8 mouse cellular contexts compared by ENCODE assay signal in the genomic region with DNA sequence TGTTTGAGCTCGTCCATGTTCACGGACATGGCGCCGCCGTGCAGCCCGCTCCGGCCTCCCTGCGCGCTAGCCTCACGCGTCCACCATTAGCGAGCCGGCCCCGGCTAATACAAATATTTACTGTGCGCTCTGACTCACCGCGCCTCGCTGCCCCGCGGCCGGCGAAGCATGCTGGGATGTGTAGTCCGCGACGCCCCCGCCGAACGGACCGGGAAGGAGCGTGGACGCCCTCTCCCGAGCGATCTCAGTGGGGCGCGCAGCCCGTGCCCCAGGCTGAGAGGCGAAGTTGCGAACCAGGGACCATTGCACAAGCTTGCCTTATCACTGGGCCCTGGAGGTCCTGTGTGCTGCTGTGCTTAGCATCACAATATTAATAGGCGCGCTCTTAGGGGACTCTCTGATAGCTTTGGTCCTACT. TPM values are rescaled to one million over a fixed set of nuclear protein-coding genes. Genes with fewer than 3 reads are reported as not detected.
DNase-seq lines count a peak whose midpoint lies in the region; ATAC-seq and TF ChIP-seq lines count a peak whose summit lies in the region.

No protein-coding gene starts in this region.

- peaks cover 72% of the 10 kb centered on the region for H3K4me1 ChIP-seq in E14TG2a.4 (replicated peaks; ENCODE audit: low read depth, low read length)
- H3K4me1 ChIP-seq in forebrain, embryonic 12.5 days, result peaks cover 31% of the 10 kb centered on the region
- H3K4me1 ChIP-seq in heart, postnatal 0 days (ENCODE audit: control insufficient read depth, insufficient read depth), result peaks cover 28% of the 10 kb centered on the region
- peaks cover 50% of the 10 kb centered on the region for H3K4me1 ChIP-seq in liver, embryonic 16.5 days (ENCODE audit: control insufficient read depth, low read depth, low read length)
- H3K4me1 ChIP-seq in neural tube, embryonic 12.5 days, result peaks cover 38% of the 10 kb centered on the region
- peaks cover 7% of the 10 kb centered on the region for H3K4me1 ChIP-seq in stomach, postnatal 0 days (replicated peaks; ENCODE audit: control insufficient read depth, insufficient read depth)

- H3K36me3 ChIP-seq in E14TG2a.4 (ENCODE audit: insufficient read depth, low read length), result peaks cover 44% of the 10 kb centered on the region
- H3K36me3 ChIP-seq in forebrain, embryonic 12.5 days (replicated peaks), result peaks cover 9% of the 10 kb centered on the region
- H3K36me3 ChIP-seq in heart, postnatal 0 days (replicated peaks; ENCODE audit: control insufficient read depth, insufficient read depth, low read length), result peaks cover 2% of the 10 kb centered on the region; the same call in 1 of the 2 replicates
- no peaks in the 10 kb centered on the region for H3K36me3 ChIP-seq in liver, embryonic 16.5 days (ENCODE audit: control insufficient read depth, insufficient read depth)
- peaks cover 16% of the 10 kb centered on the region for H3K36me3 ChIP-seq in neural tube, embryonic 12.5 days
- H3K36me3 ChIP-seq in stomach, postnatal 0 days (ENCODE audit: control insufficient read depth, insufficient read depth, low read length), result no peaks in the 10 kb centered on the region

- ATAC-seq in forebrain, embryonic 12.5 days (ENCODE audit: low FRiP score), result peak; percentile 80
- peak; percentile 71 for ATAC-seq in heart, postnatal 0 days (ENCODE audit: insufficient read depth, low read depth)
- peak; percentile 73 for ATAC-seq in liver, embryonic 16.5 days (ENCODE audit: low read depth)
- peak; percentile 74 for ATAC-seq in neural tube, embryonic 12.5 days (ENCODE audit: low FRiP score, low read depth)
- ATAC-seq in stomach, postnatal 0 days (ENCODE audit: low FRiP score, low TSS enrichment), result peak; percentile 84

- H3K9ac ChIP-seq in forebrain, embryonic 12.5 days, result peak overlapping the region; percentile 78
- peak overlapping the region; percentile 83 for H3K9ac ChIP-seq in heart, postnatal 0 days (replicated peaks; ENCODE audit: low read depth, low read length)
- peak overlapping the region; percentile 91 for H3K9ac ChIP-seq in liver, embryonic 16.5 days (ENCODE audit: low read depth, low read length)
- H3K9ac ChIP-seq in neural tube, embryonic 12.5 days, result peak overlapping the region; percentile 86
- H3K9ac ChIP-seq in stomach, postnatal 0 days (ENCODE audit: low read length), result peak overlapping the region; percentile 92

- H3K4me3 ChIP-seq in E14TG2a.4 (replicated peaks; ENCODE audit: low read length), result peak overlapping the region; percentile 94
- H3K4me3 ChIP-seq in forebrain, embryonic 12.5 days (replicated peaks), result peak overlapping the region; percentile 87
- H3K4me3 ChIP-seq in heart, postnatal 0 days (ENCODE audit: low read depth, low read length), result peak overlapping the region; percentile 64
- peak overlapping the region; percentile 89 for H3K4me3 ChIP-seq in liver, embryonic 16.5 days (ENCODE audit: low read depth, low read length)
- H3K4me3 ChIP-seq in neural tube, embryonic 12.5 days, result peak overlapping the region; percentile 83
- peak overlapping the region; percentile 89 for H3K4me3 ChIP-seq in stomach, postnatal 0 days (ENCODE audit: low read depth, low read length)

- H3K9me3 ChIP-seq in E14TG2a.4 (ENCODE audit: low read length), result no peaks in the 10 kb centered on the region
- H3K9me3 ChIP-seq in forebrain, embryonic 12.5 days, result no peaks in the 10 kb centered on the region
- no peaks in the 10 kb centered on the region for H3K9me3 ChIP-seq in heart, postnatal 0 days (replicated peaks; ENCODE audit: control insufficient read depth, low read length)
- no peaks in the 10 kb centered on the region for H3K9me3 ChIP-seq in liver, embryonic 16.5 days (replicated peaks; ENCODE audit: control insufficient read depth, low read length)
- H3K9me3 ChIP-seq in neural tube, embryonic 12.5 days, result no peaks in the 10 kb centered on the region
- H3K9me3 ChIP-seq in stomach, postnatal 0 days (ENCODE audit: control insufficient read depth, low read length), result no peaks in the 10 kb centered on the region

- peak; percentile 83 for DNase-seq in c-Kit-positive CD71-positive TER-119-positive erythroid progenitor cells, embryonic 14.5 days (ENCODE audit: low spot score)
- peak; percentile 89 for DNase-seq in heart, postnatal 0 days (ENCODE audit: low spot score)
- DNase-seq in kidney, postnatal 4 days, result peak; percentile 92 to 95
- peak; percentile 94 for DNase-seq in stomach, postnatal 0 days (ENCODE audit: low spot score)

- peak overlapping the region; percentile 87 for H3K4me2 ChIP-seq in forebrain, embryonic 12.5 days
- peak overlapping the region; percentile 74 for H3K4me2 ChIP-seq in heart, postnatal 0 days (ENCODE audit: low read depth, low read length)
- peak overlapping the region; percentile 95 for H3K4me2 ChIP-seq in liver, embryonic 16.5 days (ENCODE audit: low read depth, low read length)
- H3K4me2 ChIP-seq in neural tube, embryonic 12.5 days (replicated peaks), result peak overlapping the region; percentile 82
- peak overlapping the region; percentile 89 for H3K4me2 ChIP-seq in stomach, postnatal 0 days (replicated peaks; ENCODE audit: low read depth)

- WGBS in forebrain, embryonic 12.5 days, result under 1% methylated on average over 40 of the region's 40 CpGs
- WGBS in heart, postnatal 0 days, result under 1% methylated on average over 40 of the region's 40 CpGs
- under 1% methylated on average over 40 of the region's 40 CpGs for WGBS in liver, embryonic 16.5 days (ENCODE audit: insufficient replicate concordance)
- 0% methylated on average over 40 of the region's 40 CpGs for WGBS in neural tube, embryonic 12.5 days
- WGBS in stomach, postnatal 0 days, result under 1% methylated on average over 40 of the region's 40 CpGs

- no peaks in the 10 kb centered on the region for H3K27me3 ChIP-seq in E14TG2a.4 (ENCODE audit: insufficient read depth, low read length)
- no peaks in the 10 kb centered on the region for H3K27me3 ChIP-seq in forebrain, embryonic 12.5 days
- no peaks in the 10 kb centered on the region for H3K27me3 ChIP-seq in heart, postnatal 0 days (ENCODE audit: control insufficient read depth, insufficient read depth, low read length)
- no peaks in the 10 kb centered on the region for H3K27me3 ChIP-seq in liver, embryonic 16.5 days (ENCODE audit: control insufficient read depth, insufficient read depth, low read depth, low read length)
- H3K27me3 ChIP-seq in neural tube, embryonic 12.5 days (replicated peaks), result no peaks in the 10 kb centered on the region
- H3K27me3 ChIP-seq in stomach, postnatal 0 days (ENCODE audit: control insufficient read depth, insufficient read depth, low read length), result no peaks in the 10 kb centered on the region

- no peak for TF ChIP-seq CTCF in E14TG2a.4 (conservative IDR thresholded peaks at IDR 0.05; ENCODE audit: low read length)
- TF ChIP-seq CTCF in heart, postnatal 0 days (IDR thresholded peaks at IDR 0.05; ENCODE audit: low read depth), result peak; percentile 28; the same call in 1 of the 2 replicates
- TF ChIP-seq CTCF in stomach, postnatal 0 days (IDR thresholded peaks at IDR 0.05; ENCODE audit: low read depth), result peak; percentile 62

- no peak for TF ChIP-seq EP300 in heart, postnatal 0 days (IDR thresholded peaks at IDR 0.05; ENCODE audit: low read depth)
- TF ChIP-seq EP300 in stomach, postnatal 0 days (optimal IDR thresholded peaks at IDR 0.05), result peak; percentile 85

- H3K27ac ChIP-seq in forebrain, embryonic 12.5 days, result peak overlapping the region; percentile 97
- peak overlapping the region; percentile 98 for H3K27ac ChIP-seq in heart, postnatal 0 days (ENCODE audit: low read depth)
- peak overlapping the region; percentile 99 for H3K27ac ChIP-seq in liver, embryonic 16.5 days (ENCODE audit: low read length)
- H3K27ac ChIP-seq in neural tube, embryonic 12.5 days, result peak overlapping the region; percentile 95
- H3K27ac ChIP-seq in stomach, postnatal 0 days (replicated peaks), result peak overlapping the region; percentile 99

RNA-seq across cellular contexts. Expression of gene Ubald1, which starts 0.4 kb away (rescaled TPM):
- polyA plus RNA-seq in forebrain, embryonic 12.5 days (2016; fragmentation: Nextera tagmentation; extraction: Ambion mirVana), result 23.8 and 27.2 TPM in 2 replicates
- total RNA-seq in heart, postnatal 0 days (2014; rRNA removed; ENCODE audit: low replicate concordance), result 11.7 and 27.6 TPM in 2 replicates
- polyA plus RNA-seq in heart, postnatal 0 days (2015; fragmentation: Nextera tagmentation; extraction: Ambion mirVana), result 18.3 and 18.8 TPM in 2 replicates
- polyA plus RNA-seq in liver, embryonic 16.5 days (2015; fragmentation: Nextera tagmentation; extraction: Ambion mirVana), result 10.8 and 13.3 TPM in 2 replicates
- polyA plus RNA-seq in neural tube, embryonic 12.5 days (2016; fragmentation: Nextera tagmentation; extraction: Ambion mirVana), result 41.9 and 45.0 TPM in 2 replicates
- polyA plus RNA-seq in stomach, postnatal 0 days (2015; fragmentation: Nextera tagmentation; extraction: Ambion mirVana), result 32.1 and 40.0 TPM in 2 replicates

RNA-seq across cellular contexts. Expression of gene Mgrn1, which starts 6.3 kb away (rescaled TPM):
- polyA plus RNA-seq in forebrain, embryonic 12.5 days (2016; fragmentation: Nextera tagmentation; extraction: Ambion mirVana), result 80.2 and 85.1 TPM in 2 replicates
- 214 and 223 TPM in 2 replicates for total RNA-seq in heart, postnatal 0 days (2014; rRNA removed; ENCODE audit: low replicate concordance)
- 138 and 159 TPM in 2 replicates for polyA plus RNA-seq in heart, postnatal 0 days (2015; fragmentation: Nextera tagmentation; extraction: Ambion mirVana)
- polyA plus RNA-seq in liver, embryonic 16.5 days (2015; fragmentation: Nextera tagmentation; extraction: Ambion mirVana), result 28.2 and 30.4 TPM in 2 replicates
- polyA plus RNA-seq in neural tube, embryonic 12.5 days (2016; fragmentation: Nextera tagmentation; extraction: Ambion mirVana), result 92.5 and 93.3 TPM in 2 replicates
- 43.0 and 44.0 TPM in 2 replicates for polyA plus RNA-seq in stomach, postnatal 0 days (2015; fragmentation: Nextera tagmentation; extraction: Ambion mirVana)

RNA-seq across cellular contexts. Expression of gene 4930562C15Rik, which starts 44.5 kb away (rescaled TPM):
- 0.44 and 0.54 TPM in 2 replicates for polyA plus RNA-seq in forebrain, embryonic 12.5 days (2016; fragmentation: Nextera tagmentation; extraction: Ambion mirVana)
- not detected in 2 replicates for total RNA-seq in heart, postnatal 0 days (2014; rRNA removed; ENCODE audit: low replicate concordance)
- polyA plus RNA-seq in heart, postnatal 0 days (2015; fragmentation: Nextera tagmentation; extraction: Ambion mirVana), result 0.08 and 0.12 TPM in 2 replicates
- 0.05 TPM in 1 of 2 replicates, not detected in the other for polyA plus RNA-seq in liver, embryonic 16.5 days (2015; fragmentation: Nextera tagmentation; extraction: Ambion mirVana)
- polyA plus RNA-seq in neural tube, embryonic 12.5 days (2016; fragmentation: Nextera tagmentation; extraction: Ambion mirVana), result 0.27 and 0.51 TPM in 2 replicates
- polyA plus RNA-seq in stomach, postnatal 0 days (2015; fragmentation: Nextera tagmentation; extraction: Ambion mirVana), result 0.23 and 0.32 TPM in 2 replicates

RNA-seq across cellular contexts. Expression of gene Nudt16l1, which starts 58.8 kb away (rescaled TPM):
- polyA plus RNA-seq in forebrain, embryonic 12.5 days (2016; fragmentation: Nextera tagmentation; extraction: Ambion mirVana), result 124 and 125 TPM in 2 replicates
- total RNA-seq in heart, postnatal 0 days (2014; rRNA removed; ENCODE audit: low replicate concordance), result 35.5 and 44.0 TPM in 2 replicates
- 96.0 and 101 TPM in 2 replicates for polyA plus RNA-seq in heart, postnatal 0 days (2015; fragmentation: Nextera tagmentation; extraction: Ambion mirVana)
- 47.8 and 49.1 TPM in 2 replicates for polyA plus RNA-seq in liver, embryonic 16.5 days (2015; fragmentation: Nextera tagmentation; extraction: Ambion mirVana)
- 124 and 125 TPM in 2 replicates for polyA plus RNA-seq in neural tube, embryonic 12.5 days (2016; fragmentation: Nextera tagmentation; extraction: Ambion mirVana)
- 92.9 and 93.6 TPM in 2 replicates for polyA plus RNA-seq in stomach, postnatal 0 days (2015; fragmentation: Nextera tagmentation; extraction: Ambion mirVana)

Comparison
In these comparisons a context has a peak if more than half of its experiments do, and no peak if none do; other contexts are left out.
1. Peak in every context shown above with its lines: DNase-seq, ATAC-seq, H3K4me3 ChIP-seq and H3K27ac ChIP-seq.